ENCODE assay signal across 9 mouse cellular contexts in genomic region chr1:98748886-98749285, GRCm38 (mm10).
A peak's percentile ranks its signal among the peaks of the same experiment; 100 is the strongest.
DNase-seq lines count a peak whose midpoint lies in the region; ATAC-seq and TF ChIP-seq lines count a peak whose summit lies in the region.
"Had no signal": no experiment of that assay in that cellular context is flagged by ENCODE, and none has a peak within 500 bp of the region (broad histone marks: within the 10 kb centered on the region; RNA-seq: fewer than 3 reads in every experiment).

No protein-coding gene starts in this region.

- no peaks in the 10 kb centered on the region for H3K9me3 ChIP-seq in heart, embryonic 10.5 days
- H3K9me3 ChIP-seq in hindbrain, embryonic 13.5 days, result no peaks in the 10 kb centered on the region
- no peaks in the 10 kb centered on the region for H3K9me3 ChIP-seq in liver, postnatal 0 days (ENCODE audit: low read length)
- H3K9me3 ChIP-seq: megakaryocyte, embryonic 14.5 days had no signal

- WGBS in heart, embryonic 10.5 days, result 7% methylated on average over 2 of the region's 2 CpGs
- 3% methylated on average over 2 of the region's 2 CpGs for WGBS in heart, adult 2 months
- 4% methylated on average over 2 of the region's 2 CpGs for WGBS in hindbrain, embryonic 13.5 days
- 10% methylated on average over 2 of the region's 2 CpGs for WGBS in liver, postnatal 0 days (ENCODE audit: insufficient replicate concordance)

- H3K27me3 ChIP-seq in heart, embryonic 10.5 days (ENCODE audit: insufficient read depth, poor library complexity, severe bottlenecking), result no peaks in the 10 kb centered on the region
- H3K27me3 ChIP-seq in heart, adult 2 months (ENCODE audit: control insufficient read depth, insufficient read depth, low read length), result no peaks in the 10 kb centered on the region
- no peaks in the 10 kb centered on the region for H3K27me3 ChIP-seq in hindbrain, embryonic 13.5 days
- H3K27me3 ChIP-seq in liver, postnatal 0 days (ENCODE audit: insufficient read depth, low read length), result no peaks in the 10 kb centered on the region
- H3K27me3 ChIP-seq: megakaryocyte, embryonic 14.5 days had no signal

- peak; percentile 73 for DNase-seq in heart, embryonic 10.5 days (ENCODE audit: low spot score)
- no peak for DNase-seq in heart, adult 2 months
- DNase-seq in liver, postnatal 0 days, result no peak
- peak; percentile 16 for DNase-seq in right cerebral cortex, postnatal 4 days
- no peak for DNase-seq in gastrocnemius, postnatal 10 days
- no peak for DNase-seq in lung, postnatal 14 days

- no peak for TF ChIP-seq CTCF in heart, adult 2 months (IDR thresholded peaks at IDR 0.05)
- TF ChIP-seq CTCF in cortical plate, adult 2 months (IDR thresholded peaks at IDR 0.05; ENCODE audit: extremely low read depth, insufficient read depth, low read length), result peak; percentile 42; the same call in 1 of the 2 replicates
- TF ChIP-seq CTCF in liver, postnatal 0 days (IDR thresholded peaks at IDR 0.05; ENCODE audit: low read depth), result peak; percentile 33

- ATAC-seq in hindbrain, embryonic 13.5 days (ENCODE audit: low FRiP score), result peak; percentile 73
- no peak for ATAC-seq in liver, postnatal 0 days

- TF ChIP-seq EP300 in heart, adult 2 months (IDR thresholded peaks at IDR 0.05; ENCODE audit: insufficient read depth, low read depth, low read length), result no peak
- TF ChIP-seq EP300 in liver, postnatal 0 days (IDR thresholded peaks at IDR 0.05; ENCODE audit: low read depth), result no peak

- H3K4me3 ChIP-seq in heart, embryonic 10.5 days, result no peak overlapping the region
- no peak overlapping the region for H3K4me3 ChIP-seq in heart, adult 2 months
- H3K4me3 ChIP-seq in cortical plate, adult 2 months (ENCODE audit: insufficient read depth, low read length), result no peak overlapping the region
- H3K4me3 ChIP-seq in hindbrain, embryonic 13.5 days, result no peak overlapping the region
- no peak overlapping the region for H3K4me3 ChIP-seq in liver, postnatal 0 days (ENCODE audit: low read depth, low read length)
- H3K4me3 ChIP-seq: megakaryocyte, embryonic 14.5 days had no signal

- peaks cover 4% of the 10 kb centered on the region; the same call in 1 of the 2 replicates for H3K4me1 ChIP-seq in heart, embryonic 10.5 days
- H3K4me1 ChIP-seq in heart, adult 2 months (ENCODE audit: control insufficient read depth, insufficient read depth, low read length), result no peaks in the 10 kb centered on the region
- no peaks in the 10 kb centered on the region for H3K4me1 ChIP-seq in cortical plate, adult 2 months (ENCODE audit: control insufficient read depth, insufficient read depth, low read length)
- no peaks in the 10 kb centered on the region for H3K4me1 ChIP-seq in hindbrain, embryonic 13.5 days (replicated peaks)
- H3K4me1 ChIP-seq in liver, postnatal 0 days (ENCODE audit: insufficient read depth), result no peaks in the 10 kb centered on the region
- H3K4me1 ChIP-seq: megakaryocyte, embryonic 14.5 days had no signal

- intact Hi-C loops in heart, adult 2 months (cut with DNase I), result no loop called here

- no peaks in the 10 kb centered on the region for H3K36me3 ChIP-seq in heart, embryonic 10.5 days
- H3K36me3 ChIP-seq in heart, adult 2 months (ENCODE audit: control insufficient read depth, insufficient read depth, low read length), result no peaks in the 10 kb centered on the region
- H3K36me3 ChIP-seq in hindbrain, embryonic 13.5 days, result no peaks in the 10 kb centered on the region
- H3K36me3 ChIP-seq in liver, postnatal 0 days (replicated peaks; ENCODE audit: insufficient read depth, low read length), result no peaks in the 10 kb centered on the region

- H3K27ac ChIP-seq in heart, embryonic 10.5 days, result no peak overlapping the region
- no peak overlapping the region for H3K27ac ChIP-seq in heart, adult 2 months
- H3K27ac ChIP-seq in cortical plate, adult 2 months (ENCODE audit: insufficient read depth, low read length), result no peak overlapping the region; the same call in 1 of the 2 replicates
- H3K27ac ChIP-seq in hindbrain, embryonic 13.5 days, result no peak overlapping the region
- H3K27ac ChIP-seq in liver, postnatal 0 days (ENCODE audit: low read depth), result no peak overlapping the region

- H3K9ac ChIP-seq in heart, adult 2 months (ENCODE audit: low read depth, low read length), result no peak overlapping the region
- H3K9ac ChIP-seq in hindbrain, embryonic 13.5 days, result no peak overlapping the region
- H3K9ac ChIP-seq in liver, postnatal 0 days (replicated peaks), result no peak overlapping the region

- H3K4me2 ChIP-seq in hindbrain, embryonic 13.5 days, result no peak overlapping the region
- H3K4me2 ChIP-seq in liver, postnatal 0 days (ENCODE audit: low read depth, low read length), result no peak overlapping the region

- H3K79me2 ChIP-seq in heart, adult 2 months (replicated peaks; ENCODE audit: control insufficient read depth, insufficient read depth, low read length), result no peaks in the 10 kb centered on the region

- TF ChIP-seq POLR2A in heart, adult 2 months (IDR thresholded peaks at IDR 0.05; ENCODE audit: insufficient read depth, low read depth, low read length), result no peak
- TF ChIP-seq POLR2A in cortical plate, adult 2 months (IDR thresholded peaks at IDR 0.05; ENCODE audit: extremely low read depth, insufficient read depth, low read length), result no peak

Comparison
In these comparisons a context has a peak if more than half of its experiments do, and no peak if none do; other contexts are left out.
1. DNase-seq: peak in heart, embryonic 10.5 days (single experiment) and right cerebral cortex, postnatal 4 days (single experiment); none in heart, adult 2 months (0 of 2), liver, postnatal 0 days (single experiment), gastrocnemius, postnatal 10 days (single experiment) and lung, postnatal 14 days (single experiment).